Mouse (Mus musculus) urinary bladder, postnatal 36 days (tissue): ENCODE data around the gene Arrdc5.

Source experiments
- DNase-seq, 2 experiments: peaks; one replicate each; pipeline ENCODE4 v3.0.0; 2022; ENCODE audit warnings: low spot score in 2 of 2, mixed read lengths in 1 of 2

The Arrdc5 gene

GRCm38 (mm10) chr17:56303847-56304586, 3.9 kb upstream of the Arrdc5 start:
- peak; percentile 94 to 95 for DNase-seq

DNA sequence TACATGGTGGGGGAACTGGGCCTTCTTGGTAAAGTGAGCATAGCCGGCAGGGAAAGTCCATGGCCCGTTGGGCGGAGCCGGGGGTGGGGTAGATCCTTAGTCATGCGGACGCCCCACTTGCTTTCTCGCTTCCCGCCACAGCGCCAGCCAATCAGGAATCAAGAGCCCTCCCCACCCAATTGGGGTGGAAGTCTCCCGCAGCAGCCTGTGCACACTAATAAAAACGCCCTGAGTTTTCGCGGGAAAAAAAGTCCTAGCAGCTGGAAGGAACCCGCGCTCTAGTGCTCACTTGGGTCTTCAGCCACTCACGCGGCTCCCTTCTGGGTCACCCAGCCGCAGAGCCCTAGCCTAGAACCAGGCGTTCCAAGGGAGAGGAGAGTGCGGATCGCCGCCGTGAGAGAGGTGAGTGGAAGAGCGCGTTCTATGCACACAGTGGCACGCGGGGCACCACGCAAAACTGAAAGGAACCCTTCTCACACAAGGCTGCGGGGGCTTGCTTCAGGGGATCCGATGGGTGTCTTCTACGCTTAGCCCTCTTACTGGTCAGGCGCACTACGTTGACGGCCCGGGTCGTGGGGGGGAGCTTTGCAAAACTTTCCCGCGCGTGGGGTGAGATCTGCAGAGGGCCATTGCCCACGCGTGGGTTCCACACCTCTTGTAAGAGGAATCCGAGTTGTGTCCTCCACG, 3.2 kb upstream of the Arrdc5 start, which contains the start of gene Uhrf1:
Gene Uhrf1, plus strand, starts transcription at position 162 of the 687 bp plus-strand sequence.
- peak; percentile 52 to 81 for DNase-seq

GRCm38 (mm10) chr17:56302363-56302996, 2.4 kb upstream of the Arrdc5 start:
- DNase-seq, result peak in 1 of 2 experiments; percentile 38

- no peak for DNase-seq
Measured at GRCm38 (mm10) chr17:56298238-56298637, 1.8 kb downstream of the Arrdc5 start.

- DNase-seq, result no peak
Measured at GRCm38 (mm10) chr17:56296201-56296600, 3.9 kb downstream of the Arrdc5 start.

DNA sequence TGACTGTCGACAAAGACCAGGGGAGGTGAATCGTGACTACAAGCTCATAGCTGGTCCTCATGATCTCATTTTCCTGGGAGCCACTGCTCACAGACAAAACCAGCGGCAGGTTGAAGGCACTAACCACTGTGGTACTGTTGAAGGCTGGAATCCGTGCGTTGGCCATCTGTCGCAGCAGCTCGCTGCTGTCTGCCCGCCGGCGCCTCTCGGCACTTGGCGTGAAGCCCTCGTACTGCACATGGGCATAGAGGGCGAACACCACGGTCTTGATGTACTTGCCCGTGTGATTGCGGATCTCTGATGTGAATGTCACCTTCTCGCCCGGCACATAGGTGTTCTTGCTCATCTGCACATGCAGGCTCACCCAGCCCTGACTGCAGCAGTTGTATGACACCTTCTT, 5.8 kb downstream of the Arrdc5 start:
- no peak for DNase-seq

DNA sequence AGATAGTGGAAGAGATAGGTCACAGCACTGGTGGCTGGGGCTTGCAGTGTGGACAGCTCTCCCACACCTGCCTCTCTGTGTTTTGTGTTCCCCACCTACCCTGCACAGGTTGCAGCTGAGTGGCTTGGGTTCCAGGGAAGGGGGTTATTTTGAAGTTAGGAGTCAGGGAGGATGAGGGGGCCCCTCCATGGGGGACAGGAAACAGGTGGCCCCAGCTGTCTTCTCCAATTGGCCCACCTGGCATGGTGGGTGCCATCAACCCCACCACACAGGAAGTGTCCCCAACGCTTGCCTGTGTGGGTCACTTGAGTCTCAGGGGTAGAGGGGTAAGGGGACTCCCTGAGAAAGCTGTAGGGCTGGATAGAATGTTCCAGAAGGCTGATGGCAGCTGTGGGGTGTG, 6.8 kb downstream of the Arrdc5 start:
- no peak for DNase-seq

DNA sequence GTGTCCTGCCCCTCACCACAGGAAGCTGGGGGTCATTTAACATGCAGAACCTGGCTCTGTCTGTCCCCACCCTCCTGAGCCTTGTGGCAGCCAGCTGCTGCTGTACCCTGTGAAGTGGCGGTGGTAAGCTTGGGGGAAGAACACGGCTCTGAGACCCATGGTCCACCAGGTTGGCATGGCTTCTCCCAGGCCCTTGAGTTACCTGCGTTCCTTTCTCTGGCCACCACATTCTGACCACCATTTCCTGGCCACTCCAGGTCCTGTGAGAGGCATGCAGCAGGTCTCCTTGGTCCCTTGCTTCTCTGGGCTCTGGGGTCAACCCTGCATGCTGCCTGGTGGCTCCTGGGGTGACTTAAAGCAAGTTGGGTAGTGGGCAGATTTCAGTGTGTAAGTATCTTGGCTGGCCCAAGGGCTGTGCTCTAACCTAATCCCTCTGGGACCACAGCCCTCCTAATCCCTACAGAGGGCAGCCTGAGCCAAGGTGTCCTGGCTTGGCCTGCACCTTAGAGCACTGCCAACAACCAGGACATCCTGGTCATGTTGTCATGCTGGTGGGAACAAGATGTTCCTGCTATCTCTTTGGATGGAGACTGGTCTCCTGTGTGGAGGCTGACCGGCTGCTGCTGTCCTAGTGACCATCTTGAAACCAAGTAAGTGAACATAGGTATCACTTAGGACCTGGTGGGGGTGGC, 7.4 kb downstream of the Arrdc5 start, which contains the start of gene Plin3:
Gene Plin3, minus strand, starts transcription at position 343 of the 692 bp plus-strand sequence.
- no peak for DNase-seq

DNA sequence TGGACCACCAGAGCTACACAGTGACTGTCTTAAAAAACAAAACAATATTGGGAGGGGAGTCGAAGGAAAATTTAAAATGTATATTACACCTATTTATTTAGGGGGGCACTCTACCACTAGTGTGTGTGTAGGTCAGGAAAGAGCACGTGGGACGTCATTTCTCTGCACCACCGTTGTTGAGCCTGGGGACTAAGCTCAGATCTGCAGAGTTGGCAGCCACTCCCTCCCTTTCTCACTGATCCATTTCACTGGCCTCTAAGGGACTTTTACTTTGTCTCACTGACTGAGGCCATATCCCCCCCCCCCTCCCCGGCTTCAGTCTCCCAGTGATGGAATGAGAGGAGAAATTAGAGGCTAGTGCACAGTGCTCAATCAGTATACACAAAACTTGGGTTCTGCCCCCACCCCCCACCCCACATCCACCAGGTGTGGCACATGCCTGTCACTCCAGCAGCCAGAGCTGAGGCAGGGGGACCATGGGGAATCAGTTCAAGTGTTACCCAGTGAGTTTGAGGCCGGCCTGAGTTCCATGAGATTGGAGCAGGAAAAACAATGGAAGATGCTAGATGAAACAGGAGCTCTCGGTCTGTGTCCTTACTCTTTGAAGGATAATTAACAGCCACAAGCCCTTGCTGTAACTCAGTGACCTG, 8.1 kb downstream of the Arrdc5 start:
- DNase-seq, result no peak

DNA sequence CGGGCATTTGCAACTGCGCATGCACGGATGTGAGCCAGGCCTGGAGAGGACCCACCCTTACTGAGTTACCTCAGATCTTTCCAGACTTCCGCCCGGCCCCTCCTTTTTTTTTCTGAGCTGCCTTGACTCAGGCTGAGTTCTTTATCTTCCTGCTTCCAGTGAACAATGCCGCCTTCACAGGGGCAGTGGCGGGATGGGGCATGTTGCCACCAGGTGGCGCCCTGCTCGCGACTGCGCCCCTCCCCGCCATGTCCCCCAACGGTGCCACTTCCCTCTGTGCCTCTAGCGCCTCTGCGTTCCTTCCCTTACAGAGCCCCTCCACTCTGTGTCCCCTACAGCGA, 8.9 kb downstream of the Arrdc5 start:
- DNase-seq, result peak; percentile 83 to 93

DNA sequence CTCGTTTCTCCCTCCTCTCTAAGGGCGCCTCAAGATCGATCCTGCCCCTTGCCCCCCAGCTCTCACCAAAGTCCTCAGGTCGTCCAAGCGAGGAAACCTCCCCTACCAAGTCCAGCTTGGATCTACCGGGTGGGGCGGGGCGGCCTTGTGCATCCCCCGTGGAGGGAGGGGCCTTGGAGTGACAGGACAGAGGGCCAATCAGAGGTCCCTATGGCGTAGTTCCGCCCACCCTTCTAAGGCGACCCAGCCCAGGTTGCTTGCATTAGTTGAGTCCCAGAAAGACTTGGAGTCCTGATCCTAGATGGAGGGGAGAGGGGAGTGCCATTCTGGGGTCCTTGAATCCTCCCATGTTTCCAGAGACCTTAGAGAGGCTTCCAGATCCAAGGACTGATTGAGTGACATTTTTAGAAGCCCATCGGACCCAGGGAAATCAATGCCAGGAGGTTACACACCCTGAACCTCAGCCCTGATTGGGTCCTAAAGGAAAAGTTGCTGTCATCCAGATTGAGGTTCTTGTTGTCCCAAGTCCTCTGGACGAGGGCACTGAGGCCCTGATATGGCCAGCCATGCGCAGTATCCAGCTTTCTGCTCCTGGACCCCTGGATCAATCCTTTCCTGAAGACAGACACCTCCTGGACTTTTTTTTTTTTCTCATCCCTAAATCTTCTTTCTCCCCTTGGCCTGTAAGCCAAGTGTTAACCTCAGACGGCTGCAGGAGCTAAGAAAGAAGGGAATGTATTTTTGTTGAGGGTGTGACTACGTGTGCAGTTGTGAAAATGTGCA, 9.5 kb downstream of the Arrdc5 start:
- peak; percentile 99 to 100 for DNase-seq

- DNase-seq, result peak; percentile 63 to 68
Measured at GRCm38 (mm10) chr17:56289371-56290331, 10.4 kb downstream of the Arrdc5 start.

GRCm38 (mm10) chr17:56288866-56289265, 11.2 kb downstream of the Arrdc5 start:
- DNase-seq, result no peak

GRCm38 (mm10) chr17:56287830-56288229, 12.3 kb downstream of the Arrdc5 start:
- peak in 1 of 2 experiments; percentile 49 for DNase-seq

DNA sequence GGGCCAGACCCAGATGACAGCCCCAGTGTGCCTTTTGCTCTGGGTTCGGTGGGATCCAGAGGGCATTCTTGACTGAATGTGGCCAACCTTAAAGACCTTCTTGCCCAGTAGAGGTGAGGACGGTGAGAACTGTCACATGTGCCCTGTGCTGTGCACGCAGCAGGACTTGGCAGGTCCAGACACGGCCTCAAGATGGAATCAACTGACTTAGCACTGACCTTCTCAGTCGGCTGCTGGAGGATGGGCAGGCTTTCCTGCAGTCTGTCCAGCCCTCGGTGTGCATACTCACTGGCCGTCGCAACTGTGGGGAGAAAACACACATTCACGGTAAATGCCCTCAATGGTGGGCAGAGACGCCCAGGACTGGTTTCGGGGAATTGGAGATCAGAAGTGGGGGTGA, 14.1 kb downstream of the Arrdc5 start:
- DNase-seq, result peak in 1 of 2 experiments; percentile 58

DNA sequence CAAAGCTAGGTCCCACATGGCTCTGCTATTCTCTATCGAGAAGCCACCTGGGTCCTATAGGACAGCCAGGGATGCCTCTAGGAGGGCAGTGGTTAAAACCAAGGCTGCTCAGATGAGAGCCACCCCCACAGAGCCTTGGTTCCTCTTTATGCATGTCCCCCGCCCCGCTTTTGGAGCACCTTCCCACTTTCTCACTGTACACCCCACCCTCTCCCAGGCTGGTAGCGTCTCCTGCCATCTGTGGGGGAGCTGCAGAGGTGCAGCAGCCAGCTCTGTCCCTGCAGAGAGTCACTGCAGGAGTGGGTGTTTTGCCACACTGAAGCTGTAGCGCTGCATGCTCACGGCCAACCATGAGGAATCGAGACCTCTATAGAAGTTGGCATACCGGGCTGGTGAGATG, 16.8 kb downstream of the Arrdc5 start:
- DNase-seq, result no peak

DNA sequence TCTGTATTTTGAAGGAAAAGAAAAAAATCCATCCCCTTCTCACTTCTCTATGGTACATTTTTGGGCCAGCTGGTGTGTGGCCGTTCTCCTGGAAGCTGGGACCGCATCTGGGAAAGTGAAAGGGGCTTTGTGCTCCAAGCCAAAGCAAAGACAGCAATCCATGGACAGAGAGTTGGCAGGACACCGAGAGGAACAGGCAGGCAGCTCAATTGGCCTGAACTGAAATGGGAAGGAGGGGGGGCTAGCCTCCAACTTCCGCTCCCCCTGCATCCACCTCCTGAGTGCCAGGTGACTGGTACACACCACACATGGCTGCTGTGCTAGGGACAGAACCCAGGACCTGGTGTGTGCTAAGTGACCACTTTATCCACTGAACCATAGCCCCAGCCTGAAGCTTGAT, 17.3 kb downstream of the Arrdc5 start:
- no peak for DNase-seq

- DNase-seq, result no peak
Measured at GRCm38 (mm10) chr17:56281193-56281592, 18.9 kb downstream of the Arrdc5 start.

GRCm38 (mm10) chr17:56279481-56280155, 20.5 kb downstream of the Arrdc5 start:
- DNase-seq, result no peak
